Mouse (Mus musculus): ENCODE measurements at regions not wholly inside any gene's neighbourhood (a gene's known extent, or its start where the extent isn't known, plus 50 kb on each side); places are given as distances from the start of the nearest gene placed in this dataset.
A peak's percentile ranks its signal among the peaks of the same experiment; 100 is the strongest.

GRCm38 (mm10) chr10:47365016-47365538 is 1787.4 kb downstream of the Hace1 start:
- Histone ChIP-seq H3K9me3 (replicated peaks) (no peaks in the 10 kb centered on the region), H3K27me3 (no peaks in the 10 kb centered on the region), H3K4me2 (no peak overlapping the region), H3K9ac (no peak overlapping the region), H3K36me3 (ENCODE audit: poor library complexity, severe bottlenecking) (no peaks in the 10 kb centered on the region), H3K4me1 (peaks cover 7% of the 10 kb centered on the region; the same call in 1 of the 2 replicates), H3K27ac (no peak overlapping the region), H3K4me3 (no peak overlapping the region)
- peak; percentile 83 for ATAC-seq
- WGBS, result 17% methylated on average over 1 of the region's 1 CpGs

- Histone ChIP-seq H3K4me1 (peaks cover 7% of the 10 kb centered on the region; the same call in 1 of the 2 replicates), H3K27me3 (no peaks in the 10 kb centered on the region), H3K9me3 (replicated peaks) (no peaks in the 10 kb centered on the region), H3K4me3 (no peak overlapping the region), H3K4me2 (no peak overlapping the region), H3K27ac (no peak overlapping the region), H3K9ac (no peak overlapping the region), H3K36me3 (ENCODE audit: poor library complexity, severe bottlenecking) (no peaks in the 10 kb centered on the region)
- 41% methylated on average over 2 of the region's 2 CpGs for whole genome bisulfite sequencing
- ATAC-seq, result no peak
These were observed 1789.2 kb downstream of the Hace1 start for GRCm38 (mm10) chr10:47366804-47367203.

GRCm38 (mm10) chr10:47403492-47403891 is 1825.9 kb downstream of the Hace1 start:
- no peaks in the 10 kb centered on the region for H3K4me1 ChIP-seq
- WGBS, result 74% methylated on average over 1 of the region's 1 CpGs
- no peak overlapping the region for H3K4me3 ChIP-seq
- no peaks in the 10 kb centered on the region for H3K36me3 ChIP-seq (ENCODE audit: poor library complexity, severe bottlenecking)
- no peaks in the 10 kb centered on the region for H3K27me3 ChIP-seq
- no peak overlapping the region for H3K4me2 ChIP-seq
- no peaks in the 10 kb centered on the region for H3K9me3 ChIP-seq (replicated peaks)
- H3K9ac ChIP-seq, result no peak overlapping the region
- no peak overlapping the region for H3K27ac ChIP-seq
- ATAC-seq, result no peak

DNA sequence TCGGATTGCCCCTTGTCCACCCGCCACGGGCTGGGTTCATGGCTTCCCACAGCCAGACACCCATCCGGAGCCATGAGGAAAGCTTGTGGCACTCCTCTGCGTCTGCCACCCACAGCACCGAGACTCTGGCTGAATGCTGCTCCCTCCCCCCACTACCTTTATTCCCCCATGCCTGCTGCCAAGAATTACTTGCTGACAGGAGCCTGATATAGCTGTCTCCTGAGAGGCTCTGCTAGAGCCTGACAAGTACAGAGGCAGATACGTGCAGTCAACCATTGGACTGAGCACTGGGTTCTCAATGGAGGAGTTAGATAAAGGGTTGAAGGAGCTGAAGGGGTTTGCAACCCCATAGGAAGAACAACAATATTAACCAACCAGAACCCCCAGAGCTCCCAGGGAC is 1848.9 kb downstream of the Hace1 start:
- no peak overlapping the region for H3K4me2 ChIP-seq
- no peaks in the 10 kb centered on the region for H3K4me1 ChIP-seq
- WGBS, result 76% methylated on average over 7 of the region's 7 CpGs
- no peak overlapping the region for H3K9ac ChIP-seq
- H3K27me3 ChIP-seq, result no peaks in the 10 kb centered on the region
- no peaks in the 10 kb centered on the region for H3K9me3 ChIP-seq (replicated peaks)
- no peaks in the 10 kb centered on the region for H3K36me3 ChIP-seq (ENCODE audit: poor library complexity, severe bottlenecking)
- H3K4me3 ChIP-seq, result no peak overlapping the region
- no peak for ATAC-seq
- H3K27ac ChIP-seq, result no peak overlapping the region

Measured in forebrain, embryonic 13.5 days (tissue).